Mouse (Mus musculus) embryonic fibroblast, embryonic 13.5 days (primary cell): Measurements from ENCODE around the gene Lck.

Experiments used
- CTCF ChIP-seq: IDR thresholded peaks from 2 replicates; pipeline ENCODE4 v1.5.1; 2011; ENCODE audit warnings: mild to moderate bottlenecking, control low read depth, low read length, moderate library complexity, borderline replicate concordance; ENCODE audit not compliant: insufficient read depth
- POLR2A ChIP-seq: IDR thresholded peaks from 2 replicates; pipeline ENCODE4 v1.6.1; 2011; ENCODE audit warnings: low read depth, mild to moderate bottlenecking, control low read depth, low read length, moderate library complexity

GRCm38 (mm10) chr4:129621283-129621841, 47.9 kb upstream of the Lck start:
- TF ChIP-seq CTCF (no peak), POLR2A (no peak)
